Mouse (Mus musculus) heart, postnatal 0 days (tissue): ENCODE data around the gene Olfr473.
"Not testable (repeated sequence)": the region's sequence is repeated elsewhere in the genome, so short reads cannot be mapped to it uniquely, and the experiment has no call there.

Source experiments
- CTCF ChIP-seq: IDR thresholded peaks from 2 replicates; pipeline ENCODE4 v1.5.1; 2016; ENCODE audit warnings: antibody characterized with exemption, control low read depth, low read depth
- EP300 ChIP-seq: IDR thresholded peaks from 2 replicates; pipeline ENCODE4 v1.6.1; 2016; ENCODE audit warnings: antibody characterized with exemption, low read depth

DNA sequence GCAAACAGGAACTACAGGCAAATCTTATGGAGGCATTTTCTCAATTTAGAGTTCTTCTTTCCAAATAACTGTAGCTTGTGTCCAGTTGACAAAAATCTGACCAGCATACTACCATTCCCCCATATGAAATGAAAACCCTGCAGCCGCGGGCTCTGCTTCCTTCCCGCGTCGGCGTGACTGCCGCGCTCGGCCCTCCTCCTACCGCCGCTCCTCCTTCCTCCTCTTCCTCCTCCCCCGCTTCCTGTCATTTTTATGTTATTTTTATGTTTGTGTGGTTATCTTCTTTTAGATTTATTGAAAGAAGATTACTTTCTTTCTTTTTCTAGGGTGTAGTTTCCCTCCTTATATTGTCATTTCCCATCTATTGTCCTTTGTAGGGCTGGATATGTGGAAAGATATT is 22.3 kb downstream of the Olfr473 start:
- not testable (repeated sequence) for TF ChIP-seq CTCF, EP300
